Mouse (Mus musculus): ENCODE results near the gene Csnk1e.

Gene Csnk1e

DNA sequence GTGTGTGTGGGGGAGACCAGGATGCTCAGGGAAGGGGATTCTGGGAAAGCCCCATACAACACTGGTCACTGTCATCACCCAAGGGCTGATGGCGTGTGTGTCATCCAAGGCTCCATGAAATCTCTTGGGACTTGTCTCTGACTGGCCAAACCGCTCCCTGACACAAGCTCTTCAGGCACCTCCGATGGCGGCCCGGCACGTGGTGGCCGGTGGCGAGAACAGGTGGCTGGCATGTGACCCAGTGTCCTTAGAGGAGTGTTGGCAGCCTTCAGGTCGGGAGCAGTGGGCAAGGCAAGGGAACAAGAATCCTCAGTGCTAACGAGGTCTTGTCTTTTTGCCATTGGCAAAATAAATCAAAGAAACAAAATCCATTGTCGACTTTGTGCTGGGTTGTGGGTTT is 36.7 kb downstream of the Csnk1e start:
- no peak for DNase-seq

DNA sequence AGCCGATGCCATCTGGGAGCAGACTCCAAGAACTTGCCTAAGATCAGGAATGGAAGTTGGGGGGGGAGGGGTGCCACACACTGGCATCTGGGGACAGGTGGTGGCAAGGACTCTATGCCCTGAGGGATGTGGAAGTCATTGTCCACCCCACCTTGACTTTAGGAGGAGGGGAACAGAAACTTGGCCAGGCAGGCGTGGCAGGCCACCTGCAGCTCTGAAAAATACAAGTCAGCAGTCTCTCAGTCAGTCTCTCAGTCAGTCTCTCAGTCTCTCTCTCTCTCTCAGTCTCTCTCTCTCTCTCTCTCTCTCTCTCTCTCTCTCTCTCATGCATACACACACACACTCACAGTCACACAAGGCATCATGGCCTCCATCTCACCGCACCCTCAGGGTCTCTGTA is 37.1 kb downstream of the Csnk1e start:
- DNase-seq: no peak

DNA sequence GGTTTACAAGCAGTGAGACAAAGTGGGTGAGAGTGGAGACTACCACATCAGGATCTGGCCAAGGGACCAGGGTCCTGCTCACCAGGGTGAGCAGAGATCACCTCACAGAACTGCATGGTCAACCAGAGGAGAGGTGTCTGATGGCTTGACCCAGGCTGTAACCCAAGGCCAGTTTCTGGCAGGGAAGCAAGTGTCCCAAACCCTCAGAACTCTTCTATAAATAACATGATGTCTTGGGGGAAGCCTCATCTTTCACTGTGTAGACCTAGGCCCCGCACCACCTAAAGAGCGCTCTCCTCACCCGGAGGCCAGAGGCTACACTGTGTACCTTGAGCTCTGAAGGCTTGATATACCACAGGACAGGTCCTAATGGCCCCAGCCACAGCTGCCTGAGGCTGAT is 38.0 kb downstream of the Csnk1e start:
- no peak for DNase-seq

DNA sequence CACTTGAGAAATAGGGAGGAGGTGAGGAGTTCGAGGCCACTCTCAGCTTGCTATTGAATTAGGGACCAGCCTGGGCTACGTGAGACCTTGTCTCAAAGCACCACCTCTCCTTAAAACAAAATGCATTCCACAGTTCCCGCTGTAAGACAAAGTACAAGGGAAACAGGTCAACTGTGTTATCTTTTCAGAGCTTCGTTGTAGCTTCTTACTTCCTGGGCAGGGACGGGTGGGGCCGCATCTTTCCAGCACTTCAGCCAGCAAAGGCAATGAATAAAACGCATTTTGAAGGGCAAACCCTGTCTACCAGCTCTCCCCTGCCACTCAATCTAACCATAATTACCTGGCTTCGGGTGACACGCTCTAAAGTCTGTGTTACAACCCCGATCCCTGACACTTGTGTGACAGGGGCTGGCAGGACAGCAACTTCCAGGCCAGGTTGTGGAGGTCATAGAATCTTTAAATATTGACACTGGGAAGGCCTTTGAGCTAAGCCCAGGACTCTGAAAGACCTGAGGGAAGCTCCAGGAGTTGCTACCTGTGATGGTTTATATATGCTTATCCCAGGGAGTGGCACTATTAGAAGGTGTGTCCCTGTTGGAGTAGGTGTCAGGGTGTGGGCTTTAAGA is 38.8 kb downstream of the Csnk1e start:
- no peak for DNase-seq

DNA sequence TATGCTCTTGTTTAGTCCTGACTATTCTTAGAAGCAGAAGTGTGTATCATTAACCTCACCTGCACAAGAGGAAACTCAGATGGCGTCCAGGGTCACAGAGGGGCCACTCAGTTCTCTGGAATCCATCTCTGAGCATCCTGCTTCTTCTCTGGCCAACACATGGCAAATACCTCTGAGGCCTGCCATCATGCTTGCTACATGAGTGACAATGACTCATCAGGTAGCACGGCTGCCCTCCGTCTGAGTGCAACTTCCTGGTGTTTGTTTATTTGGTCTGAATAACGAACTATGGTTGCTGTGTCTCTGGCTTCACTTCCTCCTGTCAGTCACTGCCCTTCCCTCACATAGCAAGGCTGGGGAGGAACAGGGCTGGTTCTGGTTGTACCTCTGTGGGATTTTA is 40.9 kb downstream of the Csnk1e start:
- peak; percentile 68 for DNase-seq

DNA sequence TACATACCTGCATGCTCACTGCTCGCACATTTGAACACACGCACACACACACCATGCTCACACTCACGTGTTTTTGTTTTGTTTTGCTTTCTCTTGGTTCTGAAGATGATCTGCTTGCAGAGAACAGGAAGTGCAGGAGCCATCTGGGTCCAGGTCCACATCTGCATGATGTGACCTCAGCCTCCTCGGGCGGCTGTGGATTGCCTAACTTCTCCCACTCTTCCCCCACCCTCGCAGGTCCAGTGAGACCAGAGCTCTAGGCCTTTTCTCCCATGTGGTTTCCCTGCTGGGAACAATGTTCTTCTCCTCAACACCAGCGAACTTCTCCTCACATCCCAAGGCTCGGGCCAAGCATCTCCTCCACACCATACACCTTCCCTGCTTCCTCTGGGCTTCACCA is 41.6 kb downstream of the Csnk1e start:
- peak; percentile 66 for DNase-seq

DNA sequence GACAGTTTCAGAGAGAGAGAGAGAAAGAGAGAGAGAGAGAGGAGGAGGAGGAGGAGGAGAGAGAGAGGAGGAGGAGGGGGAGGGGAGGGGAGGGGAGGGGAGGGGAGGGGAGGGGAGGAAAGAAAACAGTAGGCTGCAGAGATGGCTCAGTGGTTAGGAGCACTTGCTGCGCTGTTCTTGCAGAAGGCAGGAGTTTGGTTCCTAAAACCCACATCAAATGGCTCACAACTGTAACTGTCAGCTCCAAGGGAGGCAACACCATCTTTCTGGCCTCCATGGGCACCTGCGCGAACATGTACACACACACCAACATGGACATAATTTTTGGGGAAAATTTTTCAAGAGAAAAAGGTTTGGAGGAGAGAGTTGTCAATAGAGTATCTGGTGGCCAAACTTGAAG is 42.2 kb downstream of the Csnk1e start:
- no peak for DNase-seq

DNA sequence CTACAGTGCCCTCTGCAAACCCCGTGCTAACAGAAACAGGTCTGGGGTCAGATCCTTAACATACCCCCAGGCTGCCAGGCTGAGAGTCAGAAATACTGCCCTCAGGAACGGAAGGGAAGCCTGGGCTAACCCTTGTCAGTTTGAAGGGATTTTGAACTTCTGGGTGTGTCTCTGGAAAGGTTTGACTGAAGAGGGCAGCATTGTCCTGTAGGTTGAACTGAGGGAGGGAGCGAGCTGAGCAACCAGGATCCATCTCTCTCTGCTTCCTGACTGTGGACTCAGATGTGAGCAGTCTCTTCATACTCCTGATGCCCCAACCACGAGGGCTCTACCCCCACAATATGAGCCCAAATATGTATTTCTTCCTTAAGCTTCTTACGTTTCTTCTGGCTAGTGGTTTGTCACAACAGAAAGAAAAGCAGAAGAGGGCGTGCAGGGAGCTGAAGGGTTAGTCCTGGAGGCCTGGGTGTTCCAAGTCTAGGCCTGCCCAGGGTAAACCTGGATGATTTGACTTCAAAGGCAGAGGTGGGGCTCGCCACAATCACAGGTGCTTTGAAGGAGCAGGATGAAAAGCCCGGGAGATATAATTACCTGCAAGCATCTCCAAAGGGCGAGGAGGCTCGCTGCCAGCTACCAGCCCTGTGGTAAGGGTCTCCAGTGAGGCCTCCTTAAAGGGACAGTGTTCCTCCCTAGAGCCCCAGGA is 43.9 kb downstream of the Csnk1e start:
- no peak for DNase-seq

DNA sequence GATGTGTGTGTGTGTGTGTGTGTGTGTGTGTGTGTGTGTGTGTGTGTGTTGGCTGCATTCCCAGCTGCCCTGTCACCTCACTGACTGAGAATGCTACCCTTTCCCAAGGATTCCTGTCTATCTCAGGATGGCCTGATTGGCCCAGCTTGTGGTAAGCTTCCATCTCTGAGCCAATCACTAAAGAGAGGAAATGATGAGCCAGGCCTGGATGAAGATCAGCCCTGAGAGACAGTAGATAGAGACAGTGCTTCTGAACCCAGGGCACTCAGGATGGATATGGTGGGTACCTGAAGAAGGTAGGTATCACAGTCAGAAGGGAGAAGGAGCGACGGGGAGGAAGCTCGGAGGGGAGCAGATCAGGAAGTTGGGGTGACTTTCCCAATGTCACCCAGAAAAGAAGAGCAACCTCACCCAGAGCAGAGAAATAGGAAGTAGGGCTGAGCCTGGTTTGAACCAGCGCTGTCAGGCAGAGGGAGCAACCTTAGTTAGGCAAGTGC is 46.2 kb downstream of the Csnk1e start:
- no peak for DNase-seq

DNA sequence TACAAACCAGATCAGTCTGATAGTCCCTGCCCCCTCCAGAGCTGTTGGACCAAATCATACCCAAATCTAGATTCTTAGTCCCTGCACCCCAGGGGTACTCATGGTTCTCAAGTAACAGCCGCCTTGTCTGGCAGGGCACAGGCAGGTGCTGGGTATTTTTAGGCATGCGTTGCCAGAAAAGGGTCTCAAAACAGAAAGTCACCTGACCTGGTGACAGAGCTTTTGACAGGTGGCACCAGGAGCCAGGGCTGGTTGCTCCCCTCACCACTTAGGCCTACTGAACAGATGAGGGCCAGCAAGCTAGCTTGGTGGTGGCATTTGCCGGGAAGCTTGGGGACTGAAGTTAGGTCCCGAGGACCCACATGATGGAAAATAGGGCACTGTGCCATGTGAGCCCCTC is 48.8 kb downstream of the Csnk1e start:
- no peak for DNase-seq

DNA sequence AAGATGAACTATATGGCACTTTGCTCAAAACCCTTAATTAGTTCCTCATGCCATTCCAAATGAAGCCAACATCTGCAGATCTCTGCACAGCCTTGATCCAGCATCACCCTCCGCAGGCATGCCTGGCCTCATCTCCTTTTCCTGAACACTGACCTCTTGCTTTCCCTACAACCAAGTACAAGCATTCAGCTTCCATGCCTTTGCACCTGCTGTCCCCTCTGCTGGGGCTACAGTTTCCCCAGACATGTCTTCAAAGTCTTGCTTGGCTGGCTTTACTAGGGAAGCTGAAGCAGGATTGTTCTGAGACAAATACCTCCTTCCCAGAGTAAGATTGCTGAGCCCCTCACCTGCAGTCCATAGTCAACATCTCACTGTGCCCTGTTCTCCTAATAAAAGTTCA is 51.1 kb downstream of the Csnk1e start:
- no peak for DNase-seq

DNA sequence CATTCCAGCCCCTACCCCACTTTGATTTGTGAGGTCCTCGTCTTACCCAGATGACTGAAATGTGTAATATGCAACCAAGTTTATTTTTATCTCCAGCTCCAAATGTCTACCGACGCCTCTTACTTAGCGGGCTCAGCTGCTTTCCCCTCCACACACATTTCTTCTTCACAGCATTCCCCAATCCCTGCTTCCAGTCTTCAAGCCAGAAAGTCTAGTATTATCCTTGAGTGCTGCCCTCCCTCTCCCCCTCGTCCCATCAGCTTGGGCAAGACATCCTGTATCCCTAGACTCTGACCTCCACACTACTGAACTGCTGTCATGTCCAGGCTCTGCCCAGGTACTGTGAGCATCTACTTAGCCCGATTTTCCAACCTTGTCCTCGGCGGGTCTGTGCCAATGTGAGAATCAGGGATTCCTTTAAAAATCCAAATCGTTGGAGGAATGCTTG is 51.6 kb downstream of the Csnk1e start:
- DNase-seq: no peak

DNA sequence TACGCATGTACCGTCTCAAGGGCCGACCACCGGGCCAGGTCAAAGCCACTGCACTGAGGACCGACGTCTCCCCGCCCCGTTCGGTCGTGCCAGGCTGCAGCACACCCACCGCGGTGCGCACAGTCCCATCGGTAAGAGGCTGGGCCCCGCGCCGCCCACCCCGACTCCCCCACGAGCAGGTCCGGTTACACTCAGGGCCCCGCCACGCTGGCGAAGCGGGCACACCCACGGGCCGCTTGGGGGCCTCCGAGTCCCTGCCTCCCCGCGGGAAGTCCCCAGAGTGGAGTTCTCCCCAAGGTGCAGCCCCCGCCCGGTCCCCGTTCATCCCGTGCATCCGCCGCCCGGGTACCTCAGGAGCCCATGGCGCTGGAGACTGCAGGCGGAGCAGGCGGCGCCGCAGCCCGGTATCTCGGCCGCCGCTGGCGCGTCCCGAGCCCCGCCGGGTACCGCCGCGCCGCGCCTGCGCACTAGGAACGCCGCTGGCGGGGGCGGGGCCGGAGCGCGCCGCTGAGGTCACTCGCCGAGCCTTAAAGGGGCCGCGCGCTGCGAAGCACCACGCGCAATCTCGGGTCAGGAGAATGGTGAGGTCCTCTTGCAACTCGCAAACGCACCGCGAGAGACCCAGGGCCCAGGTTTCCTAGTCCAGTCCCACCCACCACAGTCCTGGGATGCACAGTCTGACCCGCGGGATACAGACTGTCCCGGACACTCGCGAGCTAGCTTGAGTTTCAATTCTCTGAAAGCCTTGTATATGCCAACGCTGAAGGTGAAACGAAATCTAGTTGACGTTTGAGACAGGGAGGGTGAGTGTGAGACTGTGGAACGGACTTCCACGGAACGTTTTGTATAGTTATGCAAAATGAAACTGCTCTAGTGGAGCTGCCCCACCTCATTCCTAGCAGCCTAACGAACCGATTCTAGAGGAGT is 52.3 kb downstream of the Csnk1e start, which contains the start of gene Tmem184b:
Tmem184b (minus strand) TSS at position 734 of the 927 bp plus-strand sequence.
- DNase-seq: peak; percentile 90

DNA sequence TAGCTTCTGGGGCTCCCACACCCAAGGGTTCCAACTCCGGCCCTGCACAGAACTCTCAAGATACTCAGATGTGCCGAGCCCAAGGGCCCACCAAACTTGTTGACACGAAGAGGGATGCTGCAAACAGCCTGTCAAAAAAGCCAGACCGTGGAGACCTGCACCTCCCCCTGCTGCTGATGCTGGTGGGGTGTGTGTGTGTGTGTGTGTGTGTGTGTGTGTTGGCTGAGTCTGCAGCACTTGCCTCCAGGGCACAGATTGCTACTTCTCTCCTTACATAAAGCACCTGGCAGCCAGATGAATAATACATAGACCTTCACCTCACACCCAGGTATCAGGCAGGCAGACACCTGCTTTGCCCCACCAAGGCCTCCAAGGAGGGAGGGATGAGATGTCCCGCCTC is 53.2 kb downstream of the Csnk1e start:
- no peak for DNase-seq

DNA sequence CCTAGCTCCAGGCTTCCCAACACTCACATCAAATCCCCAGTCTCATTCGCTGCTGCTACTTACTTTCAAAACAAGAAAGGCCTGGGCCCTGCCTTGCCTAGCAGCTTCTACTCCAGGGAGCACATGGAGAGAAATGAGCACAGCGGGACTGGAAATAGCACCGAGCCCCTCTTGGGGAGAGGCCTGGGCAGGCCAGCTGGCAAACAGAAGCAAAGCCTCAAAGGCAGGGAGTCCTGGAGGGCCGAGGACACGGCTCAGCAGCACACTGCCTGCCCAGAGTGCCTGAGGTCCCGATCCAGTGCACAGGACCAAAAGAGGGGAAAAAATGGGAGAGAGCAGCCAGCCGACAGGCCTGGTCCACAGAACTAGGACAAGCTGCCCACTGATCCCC is 54.4 kb downstream of the Csnk1e start:
- no peak for DNase-seq

DNA sequence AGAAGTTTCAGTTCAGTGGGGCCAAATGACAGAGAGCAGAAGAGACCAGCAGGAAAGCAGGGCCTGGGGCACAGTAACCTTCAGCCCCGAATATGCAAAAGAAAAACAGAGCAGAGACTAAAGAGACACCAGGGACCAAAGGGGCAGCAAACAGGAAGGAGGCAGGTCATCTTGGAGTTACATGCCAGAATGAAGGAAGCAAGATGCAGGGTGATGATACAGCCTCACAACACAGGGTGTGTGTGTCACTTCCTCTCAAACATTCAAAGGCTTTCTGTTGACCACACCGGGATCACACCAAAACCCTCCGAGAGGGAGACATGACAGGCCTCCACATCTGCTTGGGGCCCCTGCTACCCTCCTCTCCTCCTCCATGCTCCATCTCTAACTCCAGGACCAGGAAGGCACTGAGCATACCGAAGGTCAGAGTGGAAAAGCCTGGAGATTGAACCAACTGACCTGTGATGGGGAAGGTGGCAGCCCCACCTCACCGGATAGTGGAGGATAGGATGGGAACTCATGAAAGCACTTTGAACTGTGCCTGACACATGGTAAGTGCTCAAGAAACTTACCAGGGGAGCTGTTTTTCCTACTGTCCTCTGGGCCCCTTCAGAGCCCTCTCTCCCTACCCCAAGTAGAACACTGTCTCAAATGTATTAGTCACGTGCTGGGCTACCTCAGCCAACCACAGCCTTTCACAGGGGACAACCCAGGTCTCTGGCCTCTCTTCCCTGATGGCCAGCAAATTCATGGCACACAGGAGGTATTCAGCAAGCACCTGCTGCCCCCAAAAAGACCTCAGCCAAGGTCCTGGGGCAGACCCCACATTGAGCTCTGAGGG is 55.0 kb downstream of the Csnk1e start:
- peak; percentile 55 for DNase-seq

DNA sequence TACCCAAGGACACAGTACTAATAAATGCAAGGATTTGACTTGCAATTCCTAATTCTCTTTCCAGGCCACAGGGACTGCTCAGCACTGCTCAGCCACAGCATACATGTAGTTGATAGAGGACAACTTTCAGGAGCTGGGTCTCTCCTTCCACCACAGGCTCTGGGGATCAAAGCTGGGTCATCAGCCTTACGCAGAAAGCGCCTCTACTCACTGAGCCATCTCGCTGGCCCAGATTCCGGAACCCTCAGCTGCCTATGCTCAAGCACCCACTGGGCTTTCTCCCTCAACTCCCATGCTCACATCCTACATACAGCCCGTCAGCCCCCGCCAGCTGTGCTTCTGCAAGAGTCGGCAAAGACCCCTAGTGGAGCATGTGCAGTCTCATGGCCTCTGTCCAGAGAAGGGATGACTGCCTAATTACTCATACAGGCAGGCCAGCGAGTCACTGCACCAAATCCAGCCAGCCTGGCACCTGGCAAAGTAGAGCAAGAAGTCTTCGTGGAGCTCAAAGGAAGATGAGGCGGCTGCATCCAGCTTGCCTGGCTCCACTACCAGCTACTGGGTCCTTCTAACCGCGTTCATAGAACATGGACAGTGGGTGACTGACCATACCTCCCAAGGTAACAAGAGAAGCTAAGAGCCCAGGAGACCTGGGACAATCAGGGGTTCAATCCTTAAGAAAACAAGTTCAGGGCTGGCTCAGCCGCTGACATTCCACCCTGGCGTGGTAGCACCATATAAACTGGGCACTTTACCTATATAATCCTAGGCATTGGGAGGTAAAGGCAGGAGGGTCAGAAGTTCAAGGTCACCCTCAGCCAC is 55.9 kb downstream of the Csnk1e start:
- no peak for DNase-seq

DNA sequence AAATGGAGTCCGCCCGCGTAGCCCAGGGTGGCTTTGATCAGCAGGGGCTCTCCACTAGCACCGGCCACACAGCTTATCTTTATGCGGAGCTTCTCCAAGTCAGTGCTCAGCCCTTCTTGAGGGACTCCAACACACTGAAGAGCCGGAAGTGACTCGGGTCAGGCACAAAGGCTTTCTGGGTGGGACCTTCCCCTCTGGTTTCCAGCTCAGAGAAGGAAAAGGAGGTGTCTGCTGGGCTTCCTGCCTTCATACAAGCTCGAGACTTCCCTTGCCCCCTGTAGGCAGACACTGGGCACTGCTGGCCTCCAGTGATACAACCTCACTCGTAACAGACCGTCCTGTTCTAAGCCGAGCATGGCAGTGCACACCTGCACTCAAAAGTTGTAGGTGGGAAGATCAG is 58.6 kb downstream of the Csnk1e start:
- DNase-seq: peak; percentile 89

DNA sequence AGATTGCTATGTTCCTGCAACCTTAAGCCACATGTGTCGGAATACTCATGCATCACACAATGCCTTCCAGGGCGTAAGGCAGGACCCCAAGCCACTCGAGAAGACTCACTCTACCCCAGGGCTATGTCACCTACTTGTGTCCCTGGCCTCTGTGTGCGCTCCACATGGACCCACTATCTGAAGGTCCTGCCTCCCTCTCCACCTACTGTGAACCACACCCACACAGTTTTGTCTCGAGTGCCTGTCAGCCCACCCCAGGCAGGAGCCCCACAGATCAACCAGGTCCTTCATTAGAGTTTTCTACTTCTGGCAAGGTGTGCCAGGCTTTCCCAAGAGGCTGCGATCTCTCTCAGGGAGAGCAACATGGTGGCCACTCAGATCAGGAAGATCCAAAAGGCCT is 60.1 kb downstream of the Csnk1e start:
- DNase-seq: no peak

DNA sequence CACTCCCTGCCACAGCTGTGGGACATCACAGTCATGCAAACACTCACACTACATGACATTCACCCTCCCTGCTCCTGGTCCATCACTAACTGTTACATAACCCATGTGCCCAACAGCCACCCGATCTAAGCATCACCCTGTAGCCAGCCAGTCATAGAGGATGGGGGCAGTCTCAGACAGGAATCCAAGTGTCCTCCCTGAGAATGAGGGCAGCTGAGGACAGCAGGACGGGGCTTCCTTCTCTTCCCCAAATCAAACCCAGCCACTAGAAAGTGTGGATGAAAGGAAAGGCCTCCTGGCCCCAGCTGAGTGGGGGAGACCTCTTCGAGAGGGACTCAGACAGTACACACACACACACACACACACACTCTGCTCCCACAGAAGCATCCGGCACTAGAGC is 60.5 kb downstream of the Csnk1e start:
- peak; percentile 66 for DNase-seq

DNA sequence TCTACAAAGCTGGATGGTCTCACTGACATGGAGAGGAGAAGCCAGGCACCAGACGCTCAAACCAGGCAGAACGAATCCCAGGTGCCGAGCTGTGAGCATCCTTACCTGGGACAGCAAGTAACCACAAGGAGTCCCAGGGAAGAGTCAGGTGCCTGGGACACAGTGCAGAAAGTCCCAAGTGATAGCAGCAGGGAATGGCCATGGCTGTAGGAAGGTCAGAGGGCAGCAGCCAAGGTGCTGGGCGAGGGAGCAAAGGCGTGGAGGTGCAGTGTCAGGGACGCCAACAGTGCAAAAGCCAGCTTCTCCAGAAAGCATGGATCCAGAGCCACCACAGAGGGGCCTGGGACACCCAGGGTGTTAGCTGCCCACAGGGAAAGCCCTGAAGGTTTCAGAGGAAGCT is 62.3 kb downstream of the Csnk1e start:
- no peak for DNase-seq

DNA sequence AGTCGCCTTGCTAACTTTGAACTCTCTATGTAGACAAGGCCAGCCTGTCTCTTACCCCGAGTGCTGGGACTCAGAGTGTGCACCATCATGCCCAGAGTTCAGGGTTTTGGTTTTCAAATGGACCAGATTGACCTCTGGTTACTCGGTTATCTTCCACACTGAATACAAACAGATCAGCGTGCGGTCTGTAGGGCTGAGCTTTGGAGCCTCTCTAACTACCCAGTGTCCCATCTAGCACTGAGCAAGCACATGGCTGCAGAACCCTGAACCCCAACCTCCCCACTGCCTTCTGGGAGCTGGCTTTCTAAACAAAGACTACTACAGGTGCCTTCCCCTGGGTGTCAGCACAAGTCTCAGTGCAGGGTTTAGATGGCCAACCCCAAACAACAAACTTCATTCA is 62.8 kb downstream of the Csnk1e start:
- DNase-seq: no peak
